Mouse (Mus musculus) E14TG2a.4 (cell line): ENCODE data around the gene Uqcrq.

Experiments
- H3K27me3 ChIP-seq: 2 replicates; pipeline ENCODE4 v1.6.1; 2014; ENCODE audit warnings: low read length, control low read depth; ENCODE audit not compliant: insufficient read depth
- H3K36me3 ChIP-seq: 2 replicates; pipeline ENCODE4 v1.6.1; 2014; ENCODE audit warnings: low read length, control low read depth; ENCODE audit not compliant: insufficient read depth
- H3K4me1 ChIP-seq: replicated peaks from 2 replicates; pipeline ENCODE4 v1.6.1; 2014; ENCODE audit warnings: low read depth, low read length, control low read depth
- H3K4me3 ChIP-seq: replicated peaks from 2 replicates; pipeline ENCODE4 v1.5.1; 2014; ENCODE audit warnings: mild to moderate bottlenecking, low read length
- H3K9me3 ChIP-seq: 2 replicates; pipeline ENCODE4 v1.6.1; 2014; ENCODE audit warnings: low read length, control low read depth
- CTCF ChIP-seq: conservative IDR thresholded peaks from 2 replicates; pipeline ENCODE4 v1.5.1; 2014; ENCODE audit warnings: low read length
- NANOG ChIP-seq: IDR thresholded peaks from 2 replicates; pipeline ENCODE4 v1.6.1; 2014; ENCODE audit warnings: borderline replicate concordance, low read length, mixed read lengths
- POU5F1 ChIP-seq: IDR thresholded peaks from 2 replicates; pipeline ENCODE4 v1.6.1; 2014; ENCODE audit warnings: low read length, borderline replicate concordance

Gene Uqcrq

DNA sequence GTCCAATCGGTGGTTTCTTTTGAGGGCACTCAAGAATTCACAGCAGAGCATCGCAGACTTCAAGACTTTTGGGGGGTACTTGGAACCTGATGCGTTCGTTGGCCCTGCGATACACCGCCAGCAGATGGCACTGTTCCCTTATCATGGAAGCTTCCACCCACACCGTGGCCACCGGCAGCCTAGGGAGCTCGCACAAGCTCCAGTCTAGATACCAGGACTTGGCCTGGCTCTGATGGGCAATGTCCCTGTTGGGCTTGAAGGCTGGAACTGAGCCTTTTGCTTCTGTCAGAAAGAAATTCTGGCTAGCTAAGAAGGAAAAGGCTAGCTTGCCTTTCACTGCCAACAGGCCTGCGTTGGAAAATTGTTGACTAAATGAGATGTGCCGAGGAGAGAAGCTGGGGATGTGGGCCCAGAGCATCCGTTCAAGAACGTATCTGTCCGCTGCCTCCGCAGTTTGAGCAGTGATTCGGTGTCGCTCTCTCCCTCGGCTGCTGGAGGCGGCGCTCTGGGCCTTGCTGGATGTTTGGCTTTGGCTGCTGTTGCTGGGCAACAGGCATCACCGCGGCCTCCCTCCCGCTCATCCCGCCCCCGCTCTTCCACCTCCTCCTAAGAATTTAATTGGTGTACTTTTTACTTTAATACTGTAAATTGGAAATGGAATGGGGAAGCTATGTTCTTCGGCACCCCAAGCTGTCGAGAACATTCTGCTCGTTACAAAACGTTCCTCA, 39.5 kb upstream of the Uqcrq start, which contains the start of gene Gm9837:
Gm9837 (minus strand) TSS at position 512 of the 728 bp plus-strand sequence.
- no peaks in the 10 kb centered on the region for H3K9me3 ChIP-seq
- peak within 1 kb of the TSS; percentile 24 for H3K4me3 ChIP-seq
- H3K4me1 ChIP-seq: peaks cover 31% of the 10 kb centered on the region
- H3K27me3 ChIP-seq: peaks cover 95% of the 10 kb centered on the region
- TF ChIP-seq CTCF (peak; percentile 85), NANOG (no peak)
- H3K36me3 ChIP-seq: no peaks in the 10 kb centered on the region

DNA sequence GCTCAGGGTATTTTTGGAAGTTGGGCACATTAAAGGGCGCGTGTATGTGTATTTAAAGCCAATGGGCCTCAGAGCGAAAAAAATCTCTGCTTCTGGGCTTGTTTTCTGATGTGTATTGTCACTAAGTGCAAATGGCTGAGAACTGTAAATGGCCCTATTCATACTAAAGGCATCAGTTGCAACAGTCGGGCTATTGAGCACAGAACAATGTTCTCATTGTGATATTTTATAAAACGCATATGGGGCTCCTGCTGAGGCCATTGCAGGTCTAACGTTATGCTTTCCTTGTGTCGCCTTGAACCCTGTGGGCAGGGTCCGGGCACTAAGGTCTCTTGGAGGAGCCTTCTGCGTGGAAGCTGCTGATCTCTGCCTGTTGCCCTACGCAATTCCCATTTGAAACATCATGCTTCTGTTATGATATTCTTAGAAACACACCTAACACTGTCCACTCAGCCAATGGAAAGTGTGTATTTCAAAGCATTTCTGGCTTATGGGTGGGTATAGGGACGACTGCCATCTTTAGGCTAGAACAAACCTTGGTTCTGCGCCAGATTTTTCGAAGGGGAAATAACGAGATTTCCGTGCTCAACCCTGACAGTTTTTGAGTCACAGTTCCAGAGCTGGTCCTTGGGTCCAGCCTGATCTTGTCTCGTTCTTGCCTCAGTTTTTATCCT, 38.8 kb upstream of the Uqcrq start:
- H3K4me3 ChIP-seq: no peak overlapping the region
- H3K9me3 ChIP-seq: no peaks in the 10 kb centered on the region
- H3K36me3 ChIP-seq: no peaks in the 10 kb centered on the region
- peaks cover 36% of the 10 kb centered on the region for H3K4me1 ChIP-seq
- peak; percentile 23; the same call in 1 of the 2 replicates for TF ChIP-seq NANOG
- no peak for TF ChIP-seq CTCF
- TF ChIP-seq POU5F1: no peak
- H3K27me3 ChIP-seq: peaks cover 95% of the 10 kb centered on the region

DNA sequence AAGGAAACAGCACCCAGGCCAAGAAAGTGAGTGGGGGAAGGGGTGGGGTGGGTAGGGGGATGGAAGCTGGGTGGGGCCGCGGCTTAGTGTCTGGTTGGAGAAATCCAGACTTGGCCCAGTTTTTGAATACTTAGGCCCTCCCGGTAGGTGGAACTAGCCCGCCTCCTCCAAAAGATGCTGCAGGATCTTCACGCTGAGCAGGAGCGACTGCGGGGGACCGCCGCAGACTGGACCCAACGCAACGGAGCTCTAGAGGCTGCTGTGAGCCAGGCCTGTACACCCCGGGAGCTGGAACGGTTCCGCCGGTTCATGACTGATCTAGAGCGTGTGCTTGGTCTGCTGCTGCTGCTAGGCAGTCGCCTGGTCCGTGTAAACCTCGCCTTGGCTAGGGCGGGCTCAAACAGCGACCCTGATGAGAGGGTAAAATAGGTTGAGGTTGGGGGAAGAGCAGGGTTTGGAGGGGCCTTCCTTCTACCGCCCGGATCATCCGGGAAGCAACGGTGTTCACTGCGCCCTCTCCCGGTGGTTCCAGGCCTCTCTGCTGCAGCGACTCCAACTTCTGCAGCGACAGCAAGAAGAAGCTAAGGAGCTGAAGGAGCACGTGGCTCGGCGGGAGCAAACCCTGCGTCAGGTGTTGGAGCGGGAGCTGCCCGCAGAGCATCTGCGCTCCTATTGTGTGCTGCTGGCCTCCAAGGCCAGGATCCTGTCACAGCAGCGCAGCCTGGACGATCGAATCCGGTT, 35.8 kb upstream of the Uqcrq start:
- TF ChIP-seq NANOG: no peak
- peak; percentile 74 for TF ChIP-seq CTCF
- TF ChIP-seq POU5F1: no peak
- H3K36me3 ChIP-seq: no peaks in the 10 kb centered on the region
- no peaks in the 10 kb centered on the region for H3K9me3 ChIP-seq
- peaks cover 59% of the 10 kb centered on the region for H3K4me1 ChIP-seq
- peak overlapping the region; percentile 72 for H3K4me3 ChIP-seq
- H3K27me3 ChIP-seq: peaks cover 98% of the 10 kb centered on the region

DNA sequence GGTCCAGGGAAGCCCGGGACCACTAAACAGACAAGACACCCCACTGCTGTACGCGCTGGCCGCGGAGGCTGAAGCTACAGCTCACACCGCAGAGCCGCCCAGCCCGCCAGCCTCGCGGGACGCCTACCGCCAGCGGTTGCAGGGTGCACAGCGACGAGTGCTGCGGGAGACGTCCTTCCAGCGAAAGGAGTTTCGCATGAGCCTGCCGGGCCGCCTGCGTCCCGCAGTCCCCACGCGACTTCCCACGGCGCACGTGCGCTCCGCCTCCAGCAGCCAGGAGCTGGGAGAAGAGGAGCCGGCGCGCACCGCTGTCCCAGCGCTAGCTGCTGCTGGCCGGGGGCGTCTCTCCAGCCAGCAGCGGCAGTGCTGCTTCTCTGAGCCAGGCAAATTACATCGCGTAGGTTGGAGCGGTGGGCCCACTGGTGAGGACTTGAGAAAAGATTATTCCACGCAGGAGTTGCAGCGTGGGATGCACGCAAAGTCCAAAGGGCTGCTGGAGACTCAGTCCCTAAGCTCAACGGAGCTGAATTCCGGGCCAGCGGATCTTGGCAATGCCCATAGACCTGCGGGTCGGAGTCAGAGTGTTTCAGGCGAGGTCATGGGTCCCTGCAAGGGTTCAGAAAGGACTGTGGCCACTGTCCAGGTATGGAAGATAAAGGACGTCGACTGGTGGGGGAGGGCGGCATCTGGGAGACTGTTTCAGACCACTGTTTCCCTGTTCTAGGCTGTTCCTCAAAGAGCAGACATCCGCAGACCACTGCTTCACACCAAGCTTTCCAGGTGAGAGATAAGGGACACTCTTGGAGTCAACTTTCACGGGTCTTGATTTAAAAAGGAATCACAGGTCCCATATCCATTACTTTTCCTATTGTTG, 33.2 kb upstream of the Uqcrq start:
- H3K9me3 ChIP-seq: no peaks in the 10 kb centered on the region
- peaks cover 95% of the 10 kb centered on the region for H3K27me3 ChIP-seq
- H3K4me3 ChIP-seq: peak overlapping the region; percentile 79
- H3K36me3 ChIP-seq: no peaks in the 10 kb centered on the region
- peaks cover 56% of the 10 kb centered on the region for H3K4me1 ChIP-seq
- no peak for TF ChIP-seq NANOG
- TF ChIP-seq CTCF: no peak
- TF ChIP-seq POU5F1: no peak

DNA sequence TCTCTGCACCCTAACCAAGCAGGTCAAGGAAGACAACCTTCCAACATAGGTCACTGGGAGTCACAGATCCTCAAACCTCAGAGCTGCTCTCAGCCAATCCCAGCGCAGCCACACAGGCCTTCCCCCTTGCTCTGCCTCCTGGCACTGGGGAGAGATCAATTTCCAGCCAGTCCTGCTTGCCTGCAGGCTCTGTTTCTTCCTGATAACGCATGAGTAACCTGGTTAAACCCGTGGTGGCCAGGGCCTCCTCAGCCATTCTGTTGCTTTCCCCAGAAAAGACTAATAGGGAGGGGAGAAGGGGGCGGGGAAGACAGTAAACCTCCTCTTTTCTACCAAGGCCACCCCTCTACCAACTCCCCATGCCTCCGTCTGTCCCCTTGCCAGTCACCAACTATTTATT, 31.1 kb upstream of the Uqcrq start:
- peaks cover 96% of the 10 kb centered on the region for H3K27me3 ChIP-seq
- H3K36me3 ChIP-seq: no peaks in the 10 kb centered on the region
- H3K4me3 ChIP-seq: no peak overlapping the region
- no peak for TF ChIP-seq NANOG
- TF ChIP-seq POU5F1: no peak
- TF ChIP-seq CTCF: no peak
- peaks cover 57% of the 10 kb centered on the region for H3K4me1 ChIP-seq
- no peaks in the 10 kb centered on the region for H3K9me3 ChIP-seq

DNA sequence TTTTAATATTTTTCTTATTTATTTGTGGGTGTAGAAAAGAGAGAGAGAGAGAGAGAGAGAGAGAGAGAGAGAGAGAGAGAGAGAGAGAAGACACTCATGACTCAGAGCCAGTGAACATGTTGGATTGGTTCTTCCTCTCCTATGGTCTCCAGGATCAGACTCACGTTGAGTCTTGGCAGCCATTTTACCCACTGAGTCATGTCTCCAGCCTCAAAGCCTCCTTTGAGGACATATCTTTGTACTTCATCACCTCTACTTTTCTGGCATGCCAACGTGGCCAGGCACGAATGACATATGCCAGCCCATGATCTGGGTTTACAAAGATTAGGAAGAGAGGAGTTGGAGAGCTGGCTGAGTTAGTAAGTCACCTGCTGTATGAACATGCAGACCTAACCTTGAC, 29.6 kb upstream of the Uqcrq start:
- TF ChIP-seq NANOG (no peak), CTCF (no peak), POU5F1 (no peak)
- H3K27me3 ChIP-seq: peaks cover 97% of the 10 kb centered on the region
- H3K9me3 ChIP-seq: no peaks in the 10 kb centered on the region
- H3K4me1 ChIP-seq: peaks cover 46% of the 10 kb centered on the region
- no peak overlapping the region for H3K4me3 ChIP-seq
- no peaks in the 10 kb centered on the region for H3K36me3 ChIP-seq

DNA sequence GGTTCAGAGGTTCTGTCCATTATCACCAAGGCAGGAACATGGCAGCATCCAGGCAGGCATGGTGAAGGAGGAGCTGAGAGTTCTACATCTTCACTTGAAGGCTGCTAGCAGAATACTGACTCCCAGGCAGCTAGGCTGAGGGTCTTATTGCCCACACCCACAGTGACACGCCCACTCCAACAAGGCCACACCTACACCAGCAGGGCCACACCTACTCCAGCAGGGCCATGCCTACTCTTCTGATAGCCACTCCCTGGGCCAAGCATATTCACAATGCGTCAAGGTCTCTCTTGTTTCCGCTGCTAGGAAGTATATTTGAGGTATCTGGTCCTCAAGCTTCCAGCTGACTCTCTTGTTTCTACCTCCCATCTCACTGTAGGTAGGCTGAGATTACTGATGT, 28.4 kb upstream of the Uqcrq start:
- no peak for TF ChIP-seq POU5F1
- no peaks in the 10 kb centered on the region for H3K36me3 ChIP-seq
- H3K27me3 ChIP-seq: peaks cover 93% of the 10 kb centered on the region
- H3K9me3 ChIP-seq: no peaks in the 10 kb centered on the region
- no peak overlapping the region for H3K4me3 ChIP-seq
- H3K4me1 ChIP-seq: peaks cover 39% of the 10 kb centered on the region

DNA sequence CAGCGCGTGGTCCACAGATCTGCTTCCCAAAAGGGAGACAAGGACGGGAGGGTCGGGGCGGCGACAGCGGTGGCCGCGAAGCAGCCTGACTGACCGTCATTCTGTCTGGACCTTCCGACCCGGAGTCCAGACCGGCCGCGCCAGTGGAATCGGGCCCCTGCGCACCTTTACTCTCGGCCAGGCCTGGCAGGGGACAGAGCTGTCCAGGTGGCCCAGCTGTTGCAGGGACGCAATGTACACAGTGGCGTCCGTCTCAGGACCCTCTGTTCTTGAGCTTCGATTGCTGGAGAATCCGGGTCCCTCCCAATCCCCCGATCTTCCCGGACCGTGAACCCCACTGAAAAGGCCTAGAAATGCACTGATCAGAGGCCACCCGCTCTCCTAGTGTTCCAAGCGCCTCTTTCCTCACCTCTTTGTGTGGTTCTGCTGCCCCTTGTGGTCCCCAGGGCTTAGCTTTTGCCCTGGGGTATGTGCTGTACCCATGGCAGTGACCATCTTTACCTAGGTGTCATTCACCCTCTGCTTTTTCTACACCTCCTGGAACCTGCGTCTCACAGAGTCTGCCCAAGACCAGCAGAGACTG, 26.8 kb upstream of the Uqcrq start:
- H3K9me3 ChIP-seq: no peaks in the 10 kb centered on the region
- TF ChIP-seq CTCF: 0 out of 2 replicates have a peak, but pooled peaks have one; percentile 5
- no peak for TF ChIP-seq POU5F1
- H3K4me1 ChIP-seq: peaks cover 27% of the 10 kb centered on the region
- no peaks in the 10 kb centered on the region for H3K36me3 ChIP-seq
- H3K4me3 ChIP-seq: peak overlapping the region; percentile 76
- H3K27me3 ChIP-seq: peaks cover 87% of the 10 kb centered on the region
